ENCODE assay signal across 8 mouse cellular contexts in genomic region chr5:30465861-30466260, GRCm38 (mm10). TPM values are rescaled to one million over a fixed set of nuclear protein-coding genes. Genes with fewer than 3 reads are reported as not detected.
DNase-seq lines count a peak whose midpoint lies in the region; ATAC-seq lines count a peak whose summit lies in the region.

Gene 1700001C02Rik (plus strand): TSS chr5:30466047.

- H3K36me3 ChIP-seq in lung, embryonic 16.5 days (ENCODE audit: control insufficient read depth, insufficient read depth, low read length), result no peaks in the 10 kb centered on the region
- no peaks in the 10 kb centered on the region for H3K36me3 ChIP-seq in hindbrain, embryonic 13.5 days
- no peaks in the 10 kb centered on the region for H3K36me3 ChIP-seq in neural tube, embryonic 14.5 days (ENCODE audit: control insufficient read depth, insufficient read depth, low read length)

- H3K27me3 ChIP-seq in lung, embryonic 16.5 days (ENCODE audit: control insufficient read depth, insufficient read depth, low read depth, low read length), result peaks cover 8% of the 10 kb centered on the region
- peaks cover 37% of the 10 kb centered on the region for H3K27me3 ChIP-seq in hindbrain, embryonic 13.5 days
- H3K27me3 ChIP-seq in neural tube, embryonic 14.5 days (ENCODE audit: control insufficient read depth, insufficient read depth, low read length), result no peaks in the 10 kb centered on the region

- intact Hi-C loops in left cerebral cortex, postnatal 36 days (cut with DNase I), result no loop called here

- no peaks in the 10 kb centered on the region for H3K9me3 ChIP-seq in lung, embryonic 16.5 days (ENCODE audit: control insufficient read depth, low read length)
- no peaks in the 10 kb centered on the region for H3K9me3 ChIP-seq in hindbrain, embryonic 13.5 days
- no peaks in the 10 kb centered on the region for H3K9me3 ChIP-seq in neural tube, embryonic 14.5 days (ENCODE audit: control insufficient read depth, low read length)

- peaks cover 12% of the 10 kb centered on the region; the same call in 1 of the 2 replicates for H3K4me1 ChIP-seq in lung, embryonic 16.5 days (replicated peaks; ENCODE audit: control insufficient read depth, insufficient read depth, low read length)
- H3K4me1 ChIP-seq in hindbrain, embryonic 13.5 days (replicated peaks), result peaks cover 42% of the 10 kb centered on the region
- peaks cover 11% of the 10 kb centered on the region for H3K4me1 ChIP-seq in neural tube, embryonic 14.5 days (ENCODE audit: control insufficient read depth, insufficient read depth, low read length)

- peak within 1 kb of the TSS; percentile 43 for H3K4me3 ChIP-seq in lung, embryonic 16.5 days (ENCODE audit: low read length)
- H3K4me3 ChIP-seq in hindbrain, embryonic 13.5 days, result peak within 1 kb of the TSS; percentile 34
- peak within 1 kb of the TSS; percentile 20 for H3K4me3 ChIP-seq in neural tube, embryonic 14.5 days (ENCODE audit: low read depth, low read length)

- peak within 1 kb of the TSS; percentile 51; the same call in 1 of the 2 replicates for H3K9ac ChIP-seq in lung, embryonic 16.5 days (ENCODE audit: low read length)
- H3K9ac ChIP-seq in hindbrain, embryonic 13.5 days, result peak within 1 kb of the TSS; percentile 55
- 0 out of 2 replicates have a peak within 1 kb of the TSS, but pooled peaks have one; percentile 17 for H3K9ac ChIP-seq in neural tube, embryonic 14.5 days (replicated peaks; ENCODE audit: low read depth, low read length)

- peak within 1 kb of the TSS; percentile 62 for H3K4me2 ChIP-seq in lung, embryonic 16.5 days (ENCODE audit: low read depth, low read length)
- H3K4me2 ChIP-seq in hindbrain, embryonic 13.5 days, result peak within 1 kb of the TSS; percentile 60
- peak within 1 kb of the TSS; percentile 48 for H3K4me2 ChIP-seq in neural tube, embryonic 14.5 days (ENCODE audit: low read depth, low read length)

- peak; percentile 53 to 55 for DNase-seq in cerebellum, postnatal 10 days
- no peak for DNase-seq in cerebellum, adult 9-11 months
- DNase-seq in lung, postnatal 4 days, result no peak
- no peak for DNase-seq in adrenal gland, adult 2 months
- DNase-seq in left cerebral cortex, postnatal 36 days (ENCODE audit: low spot score in 2 of 2), result no peak

- ATAC-seq in lung, embryonic 16.5 days (ENCODE audit: low read depth), result 0 out of 2 replicates have a peak, but pooled peaks have one; percentile 11
- 0 out of 2 replicates have a peak, but pooled peaks have one; percentile 27 for ATAC-seq in hindbrain, embryonic 13.5 days (ENCODE audit: low FRiP score)
- ATAC-seq in neural tube, embryonic 14.5 days (ENCODE audit: low read depth), result peak; percentile 36; the same call in 1 of the 2 replicates

- no peak within 1 kb of the TSS for H3K27ac ChIP-seq in lung, embryonic 16.5 days (ENCODE audit: low read length)
- H3K27ac ChIP-seq in hindbrain, embryonic 13.5 days, result no peak within 1 kb of the TSS
- H3K27ac ChIP-seq in neural tube, embryonic 14.5 days (ENCODE audit: low read depth, low read length), result no peak within 1 kb of the TSS

- WGBS in lung, embryonic 16.5 days, result 24% methylated on average over 21 of the region's 21 CpGs
- 13% methylated on average over 21 of the region's 21 CpGs for WGBS in hindbrain, embryonic 13.5 days
- 19% methylated on average over 21 of the region's 21 CpGs for WGBS in neural tube, embryonic 14.5 days

RNA-seq across cellular contexts. Expression of gene 1700001C02Rik, which starts in this region (rescaled TPM):
- 7.9 and 13.3 TPM in 2 replicates for polyA plus RNA-seq in lung, embryonic 16.5 days (2015; fragmentation: Nextera tagmentation; extraction: Ambion mirVana)
- polyA plus RNA-seq in hindbrain, embryonic 13.5 days (2015; fragmentation: Nextera tagmentation; extraction: Ambion mirVana), result 1.1 and 1.7 TPM in 2 replicates
- polyA plus RNA-seq in neural tube, embryonic 14.5 days (2014; fragmentation: Nextera tagmentation; extraction: Ambion mirVana), result 0.54 and 0.70 TPM in 2 replicates
- total RNA-seq in adrenal gland, adult 2 months (2021), result not detected
- not detected in 2 replicates for polyA plus RNA-seq in adrenal gland, adult 2 months (2012; rRNA removed)
- total RNA-seq in left cerebral cortex, postnatal 36 days (2021), result not detected

Comparison
In these comparisons a context has a peak if more than half of its experiments do, and no peak if none do; other contexts are left out.
1. DNase-seq: peak in cerebellum, postnatal 10 days (2 of 2); none in cerebellum, adult 9-11 months (single experiment), lung, postnatal 4 days (0 of 2), adrenal gland, adult 2 months (single experiment) and left cerebral cortex, postnatal 36 days (0 of 2).
2. Peak in ATAC-seq, H3K4me3 ChIP-seq, H3K9ac ChIP-seq and H3K4me2 ChIP-seq in neural tube, embryonic 14.5 days; RNA of the gene not detected or under 1 TPM.
3. Peak in every context shown above with its lines, with median percentiles within 50 percentile points of each other: ATAC-seq, H3K4me2 ChIP-seq, H3K4me3 ChIP-seq and H3K9ac ChIP-seq.